Mouse (Mus musculus) embryonic facial prominence, embryonic 14.5 days (tissue): Measurements from ENCODE around the gene Slc24a3. TPM values are rescaled to one million over a fixed set of nuclear protein-coding genes. Genes with fewer than 3 reads are reported as not detected.
A peak's percentile ranks its signal among the peaks of the same experiment; 100 is the strongest.

Experiments used
- ATAC-seq: fragments of 200-750 bp; cut with Nextera tagmentation; 2 replicates; pipeline ENCODE4 v1.8.0; 2017; ENCODE audit warnings: low read depth, moderate number of reproducible peaks, moderate TSS enrichment
- DNase-seq: peaks from one replicate; pipeline ENCODE4 v3.0.0-alpha.2; 2015; ENCODE audit warnings: low spot score
- H3K27ac ChIP-seq: fragments of 300-500 bp; sonication (generic); replicated peaks from 2 replicates; pipeline ENCODE4 v1.5.1; 2014; ENCODE audit warnings: low read depth, mild to moderate bottlenecking, low read length, moderate library complexity
- H3K27me3 ChIP-seq: fragments of 300-500 bp; sonication (generic); replicated peaks from 2 replicates; pipeline ENCODE4 v1.6.1; 2014; ENCODE audit warnings: low read length; ENCODE audit not compliant: control insufficient read depth, insufficient read depth
- H3K36me3 ChIP-seq: fragments of 300-500 bp; sonication (generic); 2 replicates; pipeline ENCODE4 v1.6.1; 2014; ENCODE audit warnings: low read length, mixed read lengths; ENCODE audit not compliant: control insufficient read depth, insufficient read depth
- H3K4me1 ChIP-seq: fragments of 300-500 bp; sonication (generic); 2 replicates; pipeline ENCODE4 v1.6.1; 2014; ENCODE audit warnings: antibody characterized with exemption, low read length; ENCODE audit not compliant: control insufficient read depth, insufficient read depth
- H3K4me2 ChIP-seq: fragments of 300-500 bp; sonication (generic); 2 replicates; pipeline ENCODE4 v1.6.1; 2014; ENCODE audit warnings: low read depth, mild to moderate bottlenecking, low read length, moderate library complexity, mixed read lengths
- H3K4me3 ChIP-seq: fragments of 300-500 bp; sonication (generic); 2 replicates; pipeline ENCODE4 v1.5.1; 2014; ENCODE audit warnings: low read depth, mild to moderate bottlenecking, low read length
- H3K9ac ChIP-seq: fragments of 300-500 bp; sonication (generic); 2 replicates; pipeline ENCODE4 v1.6.1; 2014; ENCODE audit warnings: low read depth, mild to moderate bottlenecking, low read length, moderate library complexity, mixed read lengths
- H3K9me3 ChIP-seq: fragments of 300-500 bp; sonication (generic); 2 replicates; pipeline ENCODE4 v1.6.1; 2016; ENCODE audit warnings: low read length; ENCODE audit not compliant: control insufficient read depth
- WGBS: fragments of 180-500 bp; shearing (Covaris S2); extraction: QIAGEN DNeasy Blood & Tissue Kit; methylation state at CpG from one replicate; pipeline ENCODE4 v1.1.7; 2014; 5-methylcytosine and 5-hydroxymethylcytosine counted together
- polyA plus RNA-seq: library from polyadenylated mRNA; unstranded; fragments of >200 nt; fragmentation: Nextera tagmentation; extraction: Ambion mirVana; gene quantifications from 2 replicates; pipeline ENCODE4 v1.2.1, GENCODE M21; 2014

Gene Slc24a3
- polyA plus RNA-seq, 1 experiment from 2014 or later: 6.4 TPM

GRCm38 (mm10) chr2:145613705-145614104 lies 446.2 kb downstream of the Slc24a3 start:
- Histone ChIP-seq H3K4me1 (no peaks in the 10 kb centered on the region), H3K27me3 (no peaks in the 10 kb centered on the region), H3K4me2 (no peak overlapping the region), H3K4me3 (no peak overlapping the region), H3K36me3 (no peaks in the 10 kb centered on the region), H3K27ac (no peak overlapping the region), H3K9ac (no peak overlapping the region), H3K9me3 (no peaks in the 10 kb centered on the region)
- ATAC-seq (no peak), DNase-seq (no peak)
- WGBS: 52% methylated on average over 8 of the region's 8 CpGs

GRCm38 (mm10) chr2:145619688-145620087 lies 452.1 kb downstream of the Slc24a3 start:
- no peaks in the 10 kb centered on the region for H3K9me3 ChIP-seq
- WGBS: 80% methylated on average over 4 of the region's 4 CpGs

GRCm38 (mm10) chr2:145620709-145621108 lies 453.2 kb downstream of the Slc24a3 start:
- Histone ChIP-seq H3K27ac (no peak overlapping the region), H3K9ac (no peak overlapping the region), H3K4me1 (no peaks in the 10 kb centered on the region), H3K27me3 (no peaks in the 10 kb centered on the region), H3K9me3 (no peaks in the 10 kb centered on the region), H3K36me3 (no peaks in the 10 kb centered on the region), H3K4me2 (no peak overlapping the region), H3K4me3 (no peak overlapping the region)
- DNase-seq: no peak
- ATAC-seq: no peak

More at GRCm38 (mm10) chr2:145619688-145620087, 452.1 kb downstream of the Slc24a3 start:
- no peaks in the 10 kb centered on the region for H3K4me1 ChIP-seq
- H3K4me2 ChIP-seq: no peak overlapping the region
- DNase-seq (no peak), ATAC-seq (no peak)
- no peak overlapping the region for H3K27ac ChIP-seq
- H3K9ac ChIP-seq: no peak overlapping the region
- H3K36me3 ChIP-seq: no peaks in the 10 kb centered on the region
- no peak overlapping the region for H3K4me3 ChIP-seq
- no peaks in the 10 kb centered on the region for H3K27me3 ChIP-seq

GRCm38 (mm10) chr2:145621119-145621518 lies 453.6 kb downstream of the Slc24a3 start:
- H3K4me3 ChIP-seq: no peak overlapping the region
- ATAC-seq (no peak), DNase-seq (no peak)
- no peaks in the 10 kb centered on the region for H3K36me3 ChIP-seq
- H3K4me2 ChIP-seq: no peak overlapping the region
- no peaks in the 10 kb centered on the region for H3K9me3 ChIP-seq
- 37% methylated on average over 9 of the region's 9 CpGs for WGBS
- no peak overlapping the region for H3K27ac ChIP-seq
- no peaks in the 10 kb centered on the region for H3K4me1 ChIP-seq
- H3K27me3 ChIP-seq: no peaks in the 10 kb centered on the region
- H3K9ac ChIP-seq: no peak overlapping the region

GRCm38 (mm10) chr2:145631123-145631798 lies 463.7 kb downstream of the Slc24a3 start:
- no peaks in the 10 kb centered on the region for H3K4me1 ChIP-seq
- no peak overlapping the region for H3K9ac ChIP-seq
- no peaks in the 10 kb centered on the region for H3K36me3 ChIP-seq
- H3K4me2 ChIP-seq: no peak overlapping the region
- no peak for DNase-seq
- H3K27me3 ChIP-seq: no peaks in the 10 kb centered on the region
- no peak overlapping the region for H3K27ac ChIP-seq
- H3K9me3 ChIP-seq: no peaks in the 10 kb centered on the region
- WGBS: 61% methylated on average over 6 of the region's 6 CpGs
- no peak overlapping the region for H3K4me3 ChIP-seq
- no peak for ATAC-seq

- Histone ChIP-seq H3K4me2 (no peak overlapping the region), H3K4me3 (no peak overlapping the region), H3K9me3 (no peaks in the 10 kb centered on the region), H3K27ac (no peak overlapping the region), H3K4me1 (no peaks in the 10 kb centered on the region), H3K9ac (no peak overlapping the region), H3K27me3 (no peaks in the 10 kb centered on the region), H3K36me3 (no peaks in the 10 kb centered on the region)
- ATAC-seq: no peak
- no peak for DNase-seq
- WGBS: 40% methylated on average over 4 of the region's 4 CpGs
These were observed 464.2 kb downstream of the Slc24a3 start for GRCm38 (mm10) chr2:145631799-145632174.

GRCm38 (mm10) chr2:145633811-145634210 lies 466.3 kb downstream of the Slc24a3 start:
- Histone ChIP-seq H3K27me3 (no peaks in the 10 kb centered on the region), H3K27ac (peak overlapping the region; percentile 48), H3K4me1 (no peaks in the 10 kb centered on the region), H3K4me2 (no peak overlapping the region), H3K36me3 (no peaks in the 10 kb centered on the region), H3K4me3 (no peak overlapping the region), H3K9me3 (no peaks in the 10 kb centered on the region), H3K9ac (no peak overlapping the region)
- DNase-seq (peak; percentile 56), ATAC-seq (no peak)
- WGBS: 61% methylated on average over 5 of the region's 5 CpGs

- Histone ChIP-seq H3K27ac (no peak overlapping the region), H3K36me3 (no peaks in the 10 kb centered on the region), H3K9ac (no peak overlapping the region), H3K9me3 (no peaks in the 10 kb centered on the region), H3K4me1 (no peaks in the 10 kb centered on the region), H3K27me3 (no peaks in the 10 kb centered on the region), H3K4me3 (no peak overlapping the region), H3K4me2 (no peak overlapping the region)
- whole genome bisulfite sequencing: 75% methylated on average over 21 of the region's 21 CpGs
- DNase-seq (no peak), ATAC-seq (no peak)
These were observed 472.9 kb downstream of the Slc24a3 start for GRCm38 (mm10) chr2:145640255-145640984.
